Mouse (Mus musculus) neural tube, embryonic 10.5 days (tissue): ENCODE measurements around the gene Bbip1.
"Not testable (repeated sequence)": the region's sequence is repeated elsewhere in the genome, so short reads cannot be mapped to it uniquely, and the experiment has no call there.

ENCODE experiments used
- DNase-seq: peaks from one replicate; pipeline ENCODE4 v3.0.0-alpha.2; 2017; ENCODE audit warnings: low spot score; ENCODE audit errors: extremely low spot score

The Bbip1 gene

GRCm38 (mm10) chr19:53926705-53927104, 17.7 kb downstream of the Bbip1 start:
- no peak for DNase-seq

- no peak for DNase-seq
These were observed 19.1 kb downstream of the Bbip1 start for GRCm38 (mm10) chr19:53925338-53925751.

- not testable (repeated sequence) for DNase-seq
These were observed 22.4 kb downstream of the Bbip1 start for GRCm38 (mm10) chr19:53921996-53922395.

GRCm38 (mm10) chr19:53919541-53919940, 24.9 kb downstream of the Bbip1 start:
- DNase-seq = no peak

- no peak for DNase-seq
These were observed 29.5 kb downstream of the Bbip1 start for GRCm38 (mm10) chr19:53914950-53915349.

- DNase-seq = not testable (repeated sequence)
These were observed 37.7 kb downstream of the Bbip1 start for GRCm38 (mm10) chr19:53906703-53907070.

- peak; percentile 5 for DNase-seq
These were observed 38.3 kb downstream of the Bbip1 start for GRCm38 (mm10) chr19:53906033-53906702.

GRCm38 (mm10) chr19:53904833-53905480, 39.5 kb downstream of the Bbip1 start:
- DNase-seq = peak; percentile 10

GRCm38 (mm10) chr19:53903507-53904321, 40.7 kb downstream of the Bbip1 start:
- peak; percentile 74 for DNase-seq

- peak; percentile 99 for DNase-seq
These were observed 41.5 kb downstream of the Bbip1 start for GRCm38 (mm10) chr19:53902739-53903487.

- no peak for DNase-seq
These were observed 42.3 kb downstream of the Bbip1 start for GRCm38 (mm10) chr19:53901931-53902738.

- DNase-seq = no peak
These were observed 44.4 kb downstream of the Bbip1 start for GRCm38 (mm10) chr19:53899941-53900610.

- DNase-seq = no peak
These were observed 45.2 kb downstream of the Bbip1 start for GRCm38 (mm10) chr19:53898970-53899900.

- no peak for DNase-seq
These were observed 45.9 kb downstream of the Bbip1 start for GRCm38 (mm10) chr19:53898498-53898897.

- DNase-seq = no peak
These were observed 46.4 kb downstream of the Bbip1 start for GRCm38 (mm10) chr19:53898046-53898445.

GRCm38 (mm10) chr19:53894538-53895121, 49.8 kb downstream of the Bbip1 start:
- DNase-seq = no peak

- DNase-seq = no peak
These were observed 50.7 kb downstream of the Bbip1 start for GRCm38 (mm10) chr19:53893711-53894171.

GRCm38 (mm10) chr19:53892838-53893359, 51.5 kb downstream of the Bbip1 start:
- DNase-seq = no peak
